Mouse (Mus musculus): ENCODE measurements around the gene 1810037I17Rik. TPM values are rescaled to one million over a fixed set of nuclear protein-coding genes. Genes with fewer than 3 reads are reported as not detected.
"Not testable (repeated sequence)": the region's sequence is repeated elsewhere in the genome, so short reads cannot be mapped to it uniquely, and the experiment has no call there.

The 1810037I17Rik gene
- polyA plus RNA-seq, 1 experiment from 2014 or later: 90.4 TPM

GRCm38 (mm10) chr3:122915493-122915892 lies 8.5 kb upstream of the 1810037I17Rik start:
- no peaks in the 10 kb centered on the region for H3K27me3 ChIP-seq (replicated peaks)
- H3K4me2 ChIP-seq: no peak overlapping the region
- no peaks in the 10 kb centered on the region for H3K9me3 ChIP-seq (replicated peaks)
- ATAC-seq (ENCODE audit: low FRiP score): no peak
- no peak overlapping the region for H3K27ac ChIP-seq (replicated peaks)
- 87% methylated on average over 5 of the region's 5 CpGs for WGBS
- no peaks in the 10 kb centered on the region for H3K4me1 ChIP-seq
- no peak overlapping the region for H3K4me3 ChIP-seq (replicated peaks)
- H3K9ac ChIP-seq (replicated peaks): no peak overlapping the region
- H3K36me3 ChIP-seq: no peaks in the 10 kb centered on the region

GRCm38 (mm10) chr3:122916191-122916680 lies 7.8 kb upstream of the 1810037I17Rik start:
- 91% methylated on average over 6 of the region's 6 CpGs for WGBS
- no peaks in the 10 kb centered on the region for H3K9me3 ChIP-seq (replicated peaks)
- no peak for ATAC-seq (ENCODE audit: low FRiP score)
- no peak overlapping the region for H3K4me3 ChIP-seq (replicated peaks)
- H3K9ac ChIP-seq (replicated peaks): no peak overlapping the region
- H3K36me3 ChIP-seq: no peaks in the 10 kb centered on the region
- no peak overlapping the region for H3K4me2 ChIP-seq
- no peak overlapping the region for H3K27ac ChIP-seq (replicated peaks)
- no peaks in the 10 kb centered on the region for H3K4me1 ChIP-seq
- H3K27me3 ChIP-seq (replicated peaks): no peaks in the 10 kb centered on the region

GRCm38 (mm10) chr3:122918672-122919071 lies 5.3 kb upstream of the 1810037I17Rik start:
- H3K9ac ChIP-seq (replicated peaks): no peak overlapping the region
- no peaks in the 10 kb centered on the region for H3K9me3 ChIP-seq (replicated peaks)

GRCm38 (mm10) chr3:122919260-122919659 lies 4.7 kb upstream of the 1810037I17Rik start, which contains the start of gene Gm10959:
Gene Gm10959, minus strand, starts transcription at chr3:122919360.
- H3K36me3 ChIP-seq: no peaks in the 10 kb centered on the region
- peaks cover 3% of the 10 kb centered on the region; the same call in 1 of the 2 replicates for H3K4me1 ChIP-seq
- no peaks in the 10 kb centered on the region for H3K9me3 ChIP-seq (replicated peaks)
- H3K4me2 ChIP-seq: no peak within 1 kb of the TSS
- H3K27ac ChIP-seq (replicated peaks): no peak within 1 kb of the TSS
- no peak for ATAC-seq (ENCODE audit: low FRiP score)
- H3K4me3 ChIP-seq (replicated peaks): no peak within 1 kb of the TSS
- 82% methylated on average over 8 of the region's 8 CpGs for WGBS
- no peaks in the 10 kb centered on the region for H3K27me3 ChIP-seq (replicated peaks)
- H3K9ac ChIP-seq (replicated peaks): no peak within 1 kb of the TSS

More at GRCm38 (mm10) chr3:122918672-122919071, 5.3 kb upstream of the 1810037I17Rik start:
- H3K4me1 ChIP-seq: peaks cover 3% of the 10 kb centered on the region; the same call in 1 of the 2 replicates
- no peaks in the 10 kb centered on the region for H3K27me3 ChIP-seq (replicated peaks)
- no peak overlapping the region for H3K4me3 ChIP-seq (replicated peaks)
- no peak overlapping the region for H3K27ac ChIP-seq (replicated peaks)
- no peak overlapping the region for H3K4me2 ChIP-seq
- no peaks in the 10 kb centered on the region for H3K36me3 ChIP-seq
- ATAC-seq (ENCODE audit: low FRiP score): no peak
- 59% methylated on average over 2 of the region's 2 CpGs for WGBS

- Histone ChIP-seq H3K9me3 (replicated peaks) (no peaks in the 10 kb centered on the region), H3K4me3 (replicated peaks) (no peak overlapping the region), H3K27ac (replicated peaks) (no peak overlapping the region), H3K4me1 (peaks cover 9% of the 10 kb centered on the region), H3K27me3 (replicated peaks) (no peaks in the 10 kb centered on the region), H3K4me2 (no peak overlapping the region), H3K9ac (replicated peaks) (no peak overlapping the region), H3K36me3 (no peaks in the 10 kb centered on the region)
- 71% methylated on average over 8 of the region's 8 CpGs for WGBS
- ATAC-seq (ENCODE audit: low FRiP score): no peak
These were observed 3.2 kb upstream of the 1810037I17Rik start for GRCm38 (mm10) chr3:122920572-122921435.

- Histone ChIP-seq H3K9ac (replicated peaks) (no peak overlapping the region), H3K36me3 (no peaks in the 10 kb centered on the region), H3K27me3 (replicated peaks) (no peaks in the 10 kb centered on the region), H3K4me1 (peaks cover 17% of the 10 kb centered on the region), H3K9me3 (replicated peaks) (no peaks in the 10 kb centered on the region), H3K27ac (replicated peaks) (no peak overlapping the region), H3K4me3 (replicated peaks) (no peak overlapping the region), H3K4me2 (no peak overlapping the region)
- WGBS: 90% methylated on average over 8 of the region's 8 CpGs
- no peak for ATAC-seq (ENCODE audit: low FRiP score)
These were observed 2.1 kb upstream of the 1810037I17Rik start for GRCm38 (mm10) chr3:122921676-122922527.

- Histone ChIP-seq H3K27ac (replicated peaks) (no peak overlapping the region), H3K4me3 (replicated peaks) (no peak overlapping the region), H3K27me3 (replicated peaks) (no peaks in the 10 kb centered on the region), H3K4me2 (peak overlapping the region; percentile 60), H3K9ac (replicated peaks) (no peak overlapping the region), H3K4me1 (peaks cover 17% of the 10 kb centered on the region), H3K9me3 (replicated peaks) (no peaks in the 10 kb centered on the region), H3K36me3 (no peaks in the 10 kb centered on the region)
- no peak for ATAC-seq (ENCODE audit: low FRiP score)
- 72% methylated on average over 7 of the region's 7 CpGs for WGBS
These were observed 856 bp upstream of the 1810037I17Rik start for GRCm38 (mm10) chr3:122923147-122923546.

- Histone ChIP-seq H3K9ac (replicated peaks) (no peak overlapping the region), H3K4me3 (replicated peaks) (no peak overlapping the region), H3K4me2 (no peak overlapping the region), H3K27ac (replicated peaks) (no peak overlapping the region), H3K4me1 (peaks cover 14% of the 10 kb centered on the region), H3K27me3 (replicated peaks) (no peaks in the 10 kb centered on the region), H3K36me3 (peaks cover 10% of the 10 kb centered on the region; the same call in 1 of the 2 replicates), H3K9me3 (replicated peaks) (no peaks in the 10 kb centered on the region)
- 92% methylated on average over 6 of the region's 6 CpGs for WGBS
- no peak for ATAC-seq (ENCODE audit: low FRiP score)
These were observed 5.7 kb downstream of the 1810037I17Rik start for GRCm38 (mm10) chr3:122929723-122930122.

- Histone ChIP-seq H3K27ac (replicated peaks) (no peak overlapping the region), H3K9ac (replicated peaks) (no peak overlapping the region), H3K4me3 (replicated peaks) (no peak overlapping the region), H3K27me3 (replicated peaks) (no peaks in the 10 kb centered on the region), H3K9me3 (replicated peaks) (no peaks in the 10 kb centered on the region), H3K4me1 (no peaks in the 10 kb centered on the region), H3K4me2 (no peak overlapping the region), H3K36me3 (peaks cover 14% of the 10 kb centered on the region; the same call in 1 of the 2 replicates)
- ATAC-seq (ENCODE audit: low FRiP score): no peak
- WGBS: 90% methylated on average over 1 of the region's 1 CpGs
These were observed 8.5 kb downstream of the 1810037I17Rik start for GRCm38 (mm10) chr3:122932466-122932865.

- not testable (repeated sequence) for H3K4me3 ChIP-seq (replicated peaks); ATAC-seq (ENCODE audit: low FRiP score); H3K27ac ChIP-seq (replicated peaks); H3K9ac ChIP-seq (replicated peaks); H3K9me3 ChIP-seq (replicated peaks); H3K4me1 ChIP-seq; H3K27me3 ChIP-seq (replicated peaks); H3K4me2 ChIP-seq
- peaks cover 14% of the 10 kb centered on the region; the same call in 1 of the 2 replicates for H3K36me3 ChIP-seq
- 82% methylated on average over 13 of the region's 13 CpGs for WGBS
These were observed 13.2 kb downstream of the 1810037I17Rik start for GRCm38 (mm10) chr3:122937176-122937575.

GRCm38 (mm10) chr3:122939215-122939614 lies 15.2 kb downstream of the 1810037I17Rik start:
- H3K27ac ChIP-seq (replicated peaks): no peak overlapping the region
- WGBS: 94% methylated on average over 2 of the region's 2 CpGs
- no peaks in the 10 kb centered on the region for H3K27me3 ChIP-seq (replicated peaks)
- H3K36me3 ChIP-seq: peaks cover 5% of the 10 kb centered on the region; the same call in 1 of the 2 replicates
- no peak for ATAC-seq (ENCODE audit: low FRiP score)
- H3K4me1 ChIP-seq: no peaks in the 10 kb centered on the region
- no peaks in the 10 kb centered on the region for H3K9me3 ChIP-seq (replicated peaks)
- no peak overlapping the region for H3K4me3 ChIP-seq (replicated peaks)
- no peak overlapping the region for H3K4me2 ChIP-seq
- no peak overlapping the region for H3K9ac ChIP-seq (replicated peaks)

Data from neural tube, embryonic 15.5 days (tissue).